Mouse (Mus musculus) E14TG2a.4 (cell line): ENCODE measurements around the gene Tinf2.

Source experiments
- H3K27me3 ChIP-seq: 2 replicates; pipeline ENCODE4 v1.6.1; 2014; ENCODE audit warnings: low read length, control low read depth; ENCODE audit not compliant: insufficient read depth
- H3K36me3 ChIP-seq: 2 replicates; pipeline ENCODE4 v1.6.1; 2014; ENCODE audit warnings: low read length, control low read depth; ENCODE audit not compliant: insufficient read depth
- H3K4me1 ChIP-seq: replicated peaks from 2 replicates; pipeline ENCODE4 v1.6.1; 2014; ENCODE audit warnings: low read depth, low read length, control low read depth
- H3K4me3 ChIP-seq: replicated peaks from 2 replicates; pipeline ENCODE4 v1.5.1; 2014; ENCODE audit warnings: mild to moderate bottlenecking, low read length
- H3K9me3 ChIP-seq: 2 replicates; pipeline ENCODE4 v1.6.1; 2014; ENCODE audit warnings: low read length, control low read depth
- CTCF ChIP-seq: conservative IDR thresholded peaks from 2 replicates; pipeline ENCODE4 v1.5.1; 2014; ENCODE audit warnings: low read length
- NANOG ChIP-seq: IDR thresholded peaks from 2 replicates; pipeline ENCODE4 v1.6.1; 2014; ENCODE audit warnings: borderline replicate concordance, low read length, mixed read lengths
- POU5F1 ChIP-seq: IDR thresholded peaks from 2 replicates; pipeline ENCODE4 v1.6.1; 2014; ENCODE audit warnings: low read length, borderline replicate concordance

Tinf2 gene

DNA sequence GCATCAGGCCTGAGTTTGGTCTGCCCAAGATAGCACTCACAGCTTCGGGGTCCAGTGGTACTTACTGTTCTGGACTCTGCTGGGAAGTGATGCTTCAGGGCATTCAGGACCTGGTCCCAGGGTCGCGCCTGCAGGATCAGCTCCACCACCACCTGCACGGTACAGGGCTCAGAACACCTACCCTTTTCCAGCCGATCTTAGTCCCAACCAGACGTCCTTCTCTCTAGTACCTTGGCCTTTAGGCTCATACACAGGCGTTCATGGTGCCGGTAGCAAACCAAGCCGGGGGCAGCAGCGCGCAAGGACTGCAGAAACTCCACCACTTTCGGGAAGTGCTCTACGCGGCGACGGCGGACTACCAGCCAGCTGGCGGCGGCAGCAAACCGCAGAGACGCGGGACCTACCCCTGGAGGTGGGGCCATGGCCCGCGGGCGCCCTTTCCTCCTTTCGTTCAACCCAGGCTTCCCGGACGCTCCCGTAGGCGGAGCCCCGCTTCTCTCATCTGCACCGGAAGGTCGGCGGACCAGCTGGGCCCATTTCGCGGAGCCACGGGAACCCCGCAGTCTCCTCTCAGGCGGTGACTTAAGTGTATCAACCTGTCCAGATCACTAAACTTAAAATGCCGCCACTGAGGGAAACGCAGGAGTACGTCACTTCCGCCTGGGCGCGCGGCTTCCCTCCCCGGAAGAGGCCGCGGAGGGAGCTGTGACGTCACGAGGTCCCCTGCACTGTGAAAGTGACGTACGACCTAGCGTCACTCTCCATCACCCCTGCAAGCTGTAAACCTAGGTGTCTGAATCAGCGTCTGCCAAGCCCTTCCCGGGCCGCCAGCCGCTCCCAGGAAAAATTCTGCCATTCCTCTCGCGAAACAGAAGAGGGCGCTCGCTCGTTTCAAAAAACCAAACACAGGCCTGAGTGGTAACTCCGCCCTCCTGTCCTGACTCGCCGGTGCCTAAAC lies at the start of gene Tinf2:
Gene Tinf2, minus strand, starts transcription at position 661 of the 958 bp plus-strand sequence.
- no peak for TF ChIP-seq POU5F1
- TF ChIP-seq CTCF = peak; percentile 53
- peak; percentile 28; the same call in 1 of the 2 replicates for TF ChIP-seq NANOG
- no peaks in the 10 kb centered on the region for H3K27me3 ChIP-seq
- no peaks in the 10 kb centered on the region for H3K9me3 ChIP-seq
- peaks cover 46% of the 10 kb centered on the region for H3K36me3 ChIP-seq
- H3K4me3 ChIP-seq = peak within 1 kb of the TSS; percentile 95
- peaks cover 30% of the 10 kb centered on the region for H3K4me1 ChIP-seq

DNA sequence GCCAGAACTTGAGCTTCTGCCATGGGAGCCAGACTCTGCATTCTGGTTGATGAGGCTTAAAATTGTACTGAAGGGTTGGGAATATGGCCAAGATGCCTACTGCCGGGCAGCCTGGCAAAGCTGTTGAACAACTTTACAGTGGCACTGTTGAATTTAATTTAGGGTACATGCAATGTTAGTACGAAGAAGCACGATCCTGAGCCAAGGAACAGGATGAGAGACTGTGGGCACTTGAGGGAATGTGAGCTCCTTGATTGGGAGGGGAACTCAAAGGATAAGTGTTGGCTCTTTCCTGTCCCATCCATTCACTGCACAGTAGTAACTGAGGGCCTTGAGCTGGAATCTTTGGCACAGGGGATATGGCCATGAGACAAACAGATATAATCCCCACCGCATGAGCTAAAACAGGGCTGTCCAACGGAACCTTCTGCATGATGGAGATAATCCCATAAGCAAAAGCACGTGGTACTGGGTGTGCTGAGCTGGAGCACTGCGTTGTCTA lies 49.0 kb upstream of the Tinf2 start:
- TF ChIP-seq POU5F1 (no peak), CTCF (no peak), NANOG (no peak)

DNA sequence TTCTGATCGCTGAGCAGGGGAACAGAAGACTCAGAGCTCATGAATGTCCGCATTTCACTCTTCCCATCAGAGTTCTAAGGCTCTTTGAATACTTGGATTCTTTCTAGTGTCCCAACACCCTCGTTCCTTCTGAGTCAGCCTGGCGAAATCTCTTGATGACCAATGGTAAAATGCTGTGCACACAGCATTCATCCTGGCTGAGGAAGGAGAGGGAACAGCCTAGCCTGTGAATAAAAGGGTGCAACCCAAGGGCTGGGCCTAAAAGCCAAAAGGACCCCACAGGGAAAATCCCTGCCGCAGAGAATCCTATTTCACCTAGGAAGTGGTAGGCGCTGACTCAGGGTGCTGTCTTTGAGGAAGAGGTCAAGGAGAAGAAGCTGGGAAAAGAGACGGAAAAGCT lies 48.5 kb upstream of the Tinf2 start:
- no peak overlapping the region for H3K4me3 ChIP-seq
- TF ChIP-seq POU5F1 (no peak), NANOG (no peak), CTCF (no peak)
- no peaks in the 10 kb centered on the region for H3K9me3 ChIP-seq
- H3K36me3 ChIP-seq = no peaks in the 10 kb centered on the region
- peaks cover 26% of the 10 kb centered on the region for H3K27me3 ChIP-seq
- H3K4me1 ChIP-seq = peaks cover 19% of the 10 kb centered on the region

More for the DNA sequence above, 49.0 kb upstream of the Tinf2 start:
- peaks cover 29% of the 10 kb centered on the region for H3K27me3 ChIP-seq
- peaks cover 15% of the 10 kb centered on the region for H3K4me1 ChIP-seq
- no peaks in the 10 kb centered on the region for H3K9me3 ChIP-seq
- H3K4me3 ChIP-seq = no peak overlapping the region
- no peaks in the 10 kb centered on the region for H3K36me3 ChIP-seq

- Histone ChIP-seq H3K27me3 (peaks cover 21% of the 10 kb centered on the region), H3K4me1 (peaks cover 26% of the 10 kb centered on the region), H3K36me3 (no peaks in the 10 kb centered on the region), H3K4me3 (no peak overlapping the region), H3K9me3 (no peaks in the 10 kb centered on the region)
- TF ChIP-seq CTCF (no peak), POU5F1 (no peak), NANOG (no peak)
Observed at GRCm38 (mm10) chr14:55727889-55728685, 46.5 kb upstream of the Tinf2 start.

GRCm38 (mm10) chr14:55726261-55726660 lies 44.6 kb upstream of the Tinf2 start:
- no peaks in the 10 kb centered on the region for H3K36me3 ChIP-seq
- TF ChIP-seq CTCF (no peak), POU5F1 (no peak), NANOG (no peak)
- H3K27me3 ChIP-seq = peaks cover 19% of the 10 kb centered on the region
- H3K4me1 ChIP-seq = peaks cover 37% of the 10 kb centered on the region
- H3K4me3 ChIP-seq = no peak overlapping the region
- no peaks in the 10 kb centered on the region for H3K9me3 ChIP-seq

DNA sequence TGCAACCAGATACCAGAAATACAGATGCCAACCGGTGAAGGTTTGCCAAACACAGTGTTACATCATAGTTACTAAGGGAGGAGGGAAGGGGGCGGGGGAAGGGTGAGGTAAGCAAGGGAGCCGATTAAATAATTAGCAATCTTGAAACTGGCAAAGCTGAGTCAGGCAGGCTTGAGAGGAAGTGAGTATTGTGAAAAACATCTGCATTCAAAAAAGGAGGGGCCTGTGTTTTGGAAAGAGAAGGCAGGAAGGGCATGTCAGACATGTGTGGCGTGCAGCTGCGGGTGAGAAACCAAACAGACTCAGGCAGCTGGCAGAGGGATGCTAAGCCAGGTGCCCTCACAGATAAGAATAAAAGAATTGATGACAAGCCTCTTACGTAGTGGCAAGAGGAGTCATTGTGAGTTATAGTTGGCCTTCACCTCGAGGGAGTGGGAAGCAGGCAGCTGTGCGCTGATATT lies 42.8 kb upstream of the Tinf2 start:
- TF ChIP-seq NANOG (no peak), CTCF (no peak), POU5F1 (no peak)
- Histone ChIP-seq H3K4me3 (no peak overlapping the region), H3K9me3 (no peaks in the 10 kb centered on the region), H3K27me3 (peaks cover 5% of the 10 kb centered on the region; the same call in 1 of the 2 replicates), H3K36me3 (peaks cover 15% of the 10 kb centered on the region), H3K4me1 (peaks cover 55% of the 10 kb centered on the region)

- 0 out of 2 replicates have a peak, but pooled peaks cover 5% of the 10 kb centered on the region for H3K27me3 ChIP-seq
- peaks cover 65% of the 10 kb centered on the region for H3K4me1 ChIP-seq
- no peak for TF ChIP-seq CTCF
- no peak for TF ChIP-seq NANOG
- no peak for TF ChIP-seq POU5F1
- no peaks in the 10 kb centered on the region for H3K9me3 ChIP-seq
- H3K36me3 ChIP-seq = peaks cover 25% of the 10 kb centered on the region
- H3K4me3 ChIP-seq = no peak overlapping the region
Observed at GRCm38 (mm10) chr14:55723433-55723832, 41.8 kb upstream of the Tinf2 start.

DNA sequence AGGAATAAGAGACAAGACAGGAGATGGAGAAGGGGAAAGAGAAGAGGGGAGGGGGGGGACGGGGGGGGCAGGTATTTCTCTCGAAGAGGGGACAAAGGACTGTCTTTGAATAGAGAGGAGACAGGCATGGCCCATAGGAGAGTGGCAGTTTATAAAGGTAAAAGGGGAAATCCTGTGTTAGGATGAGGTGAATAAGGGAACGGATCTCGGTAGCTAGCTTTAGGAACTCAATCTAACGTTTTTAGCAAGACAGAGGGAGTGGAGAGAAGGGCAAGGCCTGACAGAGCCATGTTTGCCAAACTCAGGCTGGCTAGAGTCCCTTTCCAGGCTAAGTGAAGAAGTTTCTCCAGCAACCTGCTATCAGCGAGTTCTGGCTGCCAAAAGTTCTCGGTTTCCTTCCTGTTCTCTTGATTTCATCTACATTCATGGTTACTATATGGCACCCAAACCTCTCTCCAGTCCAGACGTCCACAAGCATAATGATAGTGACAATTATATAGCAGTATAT lies 40.9 kb upstream of the Tinf2 start:
- Histone ChIP-seq H3K4me1 (peaks cover 61% of the 10 kb centered on the region), H3K36me3 (peaks cover 35% of the 10 kb centered on the region), H3K9me3 (no peaks in the 10 kb centered on the region), H3K4me3 (peak overlapping the region; percentile 86), H3K27me3 (no peaks in the 10 kb centered on the region)
- TF ChIP-seq POU5F1 (no peak), CTCF (no peak), NANOG (no peak)
